Mouse (Mus musculus): ENCODE data around the gene H2afy. TPM values are rescaled to one million over a fixed set of nuclear protein-coding genes. Genes with fewer than 3 reads are reported as not detected.

H2afy gene
- total RNA-seq, 2 experiments from 2014 or later: 50.9 to 53.9 TPM

DNA sequence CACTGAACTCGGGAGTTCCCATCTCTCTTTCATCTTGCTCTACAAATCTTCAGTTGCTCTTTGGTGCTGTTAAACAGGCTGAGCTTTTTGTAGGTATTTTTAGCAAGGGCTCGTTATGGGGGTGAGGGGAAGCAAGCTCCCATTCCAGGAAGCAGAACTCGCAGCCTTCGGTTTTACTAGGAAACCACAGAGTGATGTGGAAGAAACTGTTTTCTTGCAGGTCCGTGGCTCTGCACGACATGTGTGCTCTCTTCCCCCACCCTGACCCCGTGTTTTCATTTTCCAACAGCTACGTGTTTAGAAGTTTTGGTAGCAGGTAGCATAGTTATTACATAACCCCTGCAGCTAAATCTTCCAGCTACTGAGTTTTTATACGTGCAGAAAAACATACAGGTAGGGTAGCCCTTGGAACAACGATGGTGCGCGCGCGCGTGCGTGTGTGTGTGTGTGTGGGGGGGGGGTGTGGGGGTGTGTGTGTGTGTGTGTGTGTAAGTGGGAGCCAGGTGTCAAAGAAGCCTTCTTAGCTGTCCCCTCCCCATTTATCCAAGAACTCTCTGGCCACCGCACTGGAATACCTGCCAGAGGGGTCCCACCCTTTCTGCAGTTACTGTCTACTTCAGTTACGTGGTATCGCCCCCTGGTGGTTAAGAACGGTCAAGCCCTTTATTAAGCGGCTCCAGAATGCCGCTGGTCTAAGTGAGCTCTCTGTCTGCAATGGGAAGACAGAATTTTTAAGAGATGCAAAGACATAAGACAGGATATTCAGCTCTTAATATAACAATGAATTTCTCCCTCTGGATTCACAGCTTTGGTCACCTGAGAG, 15.5 kb upstream of the H2afy start:
- DNase-seq (ENCODE audit: low spot score): no peak
- intact Hi-C loops (cut with DNase I): loop anchor here (5.0 kb wide), 1 partner anchor 44 kb away; no protein-coding TSS in a partner anchor

DNA sequence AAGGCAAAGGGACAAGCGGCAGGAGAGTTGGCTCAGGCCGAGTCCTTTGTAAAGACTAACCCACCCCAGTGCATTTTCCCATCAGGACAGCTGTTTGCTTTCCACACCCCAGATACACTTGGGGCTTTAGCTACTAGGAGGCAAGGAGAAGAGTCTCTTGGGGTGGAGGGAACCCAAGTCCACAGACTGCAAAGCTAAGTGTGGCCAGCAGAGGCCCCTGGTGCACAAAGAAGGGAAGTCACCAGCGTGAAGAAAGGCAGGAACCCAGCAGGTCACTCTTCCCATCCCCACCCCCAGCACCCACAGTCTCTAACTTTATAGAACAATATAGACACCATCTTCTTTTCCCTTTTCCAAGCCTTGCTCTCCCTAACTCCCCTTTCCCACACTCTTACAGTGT, 9.4 kb upstream of the H2afy start:
- DNase-seq (ENCODE audit: low spot score): no peak

DNA sequence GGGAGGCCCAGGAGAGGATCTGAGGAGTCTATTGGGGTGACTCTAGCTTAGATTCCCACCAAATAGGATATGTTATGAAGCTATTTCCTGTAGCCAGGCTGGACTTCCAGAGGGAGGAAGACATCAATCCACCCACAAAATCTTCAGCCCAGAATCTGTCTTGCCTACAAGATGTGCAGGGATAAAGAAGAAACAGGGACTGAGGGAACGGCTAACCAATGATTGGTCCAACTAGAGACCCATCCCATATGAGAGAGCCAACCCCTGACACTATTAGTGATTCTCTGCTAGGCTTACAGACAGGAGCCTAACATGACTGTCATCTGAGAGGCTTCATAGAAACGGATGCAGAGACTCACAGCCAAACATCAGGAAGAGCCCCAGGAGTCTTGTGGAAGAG, 7.9 kb upstream of the H2afy start:
- DNase-seq (ENCODE audit: low spot score): no peak
- intact Hi-C loops (cut with DNase I): no loop called here

More for the DNA sequence above, 9.4 kb upstream of the H2afy start:
- intact Hi-C loops (cut with DNase I): loop anchor here (5.0 kb wide), 1 partner anchor 47 kb away; no protein-coding TSS in a partner anchor

DNA sequence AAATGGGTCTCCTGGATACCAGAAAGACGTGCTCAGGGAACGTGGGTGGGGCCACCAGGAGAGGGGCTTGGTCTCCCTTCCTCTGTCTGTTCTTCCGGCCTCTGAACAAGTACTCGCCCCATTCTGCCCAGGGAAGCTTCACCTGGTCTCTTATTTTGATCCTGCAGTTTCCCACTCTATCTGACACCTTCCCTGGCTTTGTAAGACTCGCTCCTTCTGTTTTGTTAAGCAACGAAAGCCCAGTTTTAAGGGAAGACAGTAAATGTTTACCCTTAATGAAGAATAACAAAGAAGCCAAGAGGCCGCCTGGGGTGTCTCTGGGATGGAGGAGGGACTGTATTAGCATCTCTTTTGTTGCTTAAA, 7.0 kb upstream of the H2afy start:
- intact Hi-C loops (cut with DNase I): no loop called here
- no peak for DNase-seq (ENCODE audit: low spot score)

DNA sequence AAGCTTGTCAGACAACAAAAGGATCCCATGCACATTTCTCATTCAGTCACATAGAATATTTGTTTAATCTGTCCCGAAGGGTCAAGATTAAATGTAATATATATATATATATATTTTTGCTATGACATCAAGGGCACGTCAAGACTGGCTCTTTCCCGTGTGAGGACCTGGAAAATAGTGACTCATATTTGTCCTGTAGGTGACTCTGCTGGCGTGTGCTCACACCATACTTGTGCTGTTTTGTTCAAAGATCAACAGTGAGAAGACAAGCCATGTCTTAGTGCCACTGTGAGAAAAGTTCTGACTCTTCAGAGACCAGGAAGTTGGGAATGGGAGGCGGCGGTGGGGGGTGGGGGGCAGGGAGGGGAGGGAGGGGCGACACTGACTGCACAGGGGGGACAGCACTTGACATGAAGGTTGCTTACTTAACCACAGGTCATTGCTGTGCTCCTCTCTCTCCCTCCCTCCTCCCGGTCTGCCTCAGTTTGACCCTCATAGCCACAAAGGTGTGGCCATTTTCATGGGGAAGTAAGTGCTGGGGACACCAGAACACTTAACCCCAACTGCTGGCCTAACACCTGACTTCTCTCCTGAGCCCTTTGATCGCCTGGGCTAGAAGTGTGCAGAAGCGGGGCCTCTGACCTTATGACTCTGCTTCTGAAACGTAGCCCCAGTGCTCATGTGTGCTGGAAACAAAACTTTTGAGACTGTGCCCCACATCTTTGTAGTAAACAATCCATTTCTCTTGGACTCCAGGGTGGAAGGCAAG, 6.4 kb upstream of the H2afy start:
- no peak for DNase-seq (ENCODE audit: low spot score)
- intact Hi-C loops (cut with DNase I): no loop called here

DNA sequence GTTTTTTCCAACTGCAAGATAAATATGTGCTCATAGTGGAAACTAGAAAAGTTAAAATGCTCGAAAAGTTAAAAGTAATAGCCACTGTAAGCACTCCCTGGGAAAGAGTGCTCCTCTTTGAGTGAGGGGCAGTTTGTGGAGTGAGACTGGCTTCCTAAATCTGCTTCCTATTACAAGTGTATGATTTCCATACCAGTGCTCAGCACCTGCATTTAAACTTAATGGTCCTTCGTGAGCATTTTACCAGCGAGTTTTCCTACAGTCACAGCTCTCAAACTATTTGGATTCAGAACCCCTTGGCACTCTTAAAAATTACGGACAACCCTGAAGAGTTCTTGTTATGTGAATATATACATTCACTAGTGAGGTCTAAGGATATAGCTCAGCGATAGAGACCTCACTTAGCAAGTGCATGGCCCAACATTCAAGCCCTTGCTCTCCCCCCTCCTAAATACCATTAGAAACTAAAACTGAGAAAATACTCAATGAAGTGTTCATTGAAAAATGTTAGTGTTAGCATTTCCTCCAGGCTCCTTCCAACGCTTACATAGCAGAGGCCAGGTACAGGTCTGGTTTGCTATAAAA, 3.1 kb upstream of the H2afy start:
- DNase-seq (ENCODE audit: low spot score): no peak
- intact Hi-C loops (cut with DNase I): no loop called here

DNA sequence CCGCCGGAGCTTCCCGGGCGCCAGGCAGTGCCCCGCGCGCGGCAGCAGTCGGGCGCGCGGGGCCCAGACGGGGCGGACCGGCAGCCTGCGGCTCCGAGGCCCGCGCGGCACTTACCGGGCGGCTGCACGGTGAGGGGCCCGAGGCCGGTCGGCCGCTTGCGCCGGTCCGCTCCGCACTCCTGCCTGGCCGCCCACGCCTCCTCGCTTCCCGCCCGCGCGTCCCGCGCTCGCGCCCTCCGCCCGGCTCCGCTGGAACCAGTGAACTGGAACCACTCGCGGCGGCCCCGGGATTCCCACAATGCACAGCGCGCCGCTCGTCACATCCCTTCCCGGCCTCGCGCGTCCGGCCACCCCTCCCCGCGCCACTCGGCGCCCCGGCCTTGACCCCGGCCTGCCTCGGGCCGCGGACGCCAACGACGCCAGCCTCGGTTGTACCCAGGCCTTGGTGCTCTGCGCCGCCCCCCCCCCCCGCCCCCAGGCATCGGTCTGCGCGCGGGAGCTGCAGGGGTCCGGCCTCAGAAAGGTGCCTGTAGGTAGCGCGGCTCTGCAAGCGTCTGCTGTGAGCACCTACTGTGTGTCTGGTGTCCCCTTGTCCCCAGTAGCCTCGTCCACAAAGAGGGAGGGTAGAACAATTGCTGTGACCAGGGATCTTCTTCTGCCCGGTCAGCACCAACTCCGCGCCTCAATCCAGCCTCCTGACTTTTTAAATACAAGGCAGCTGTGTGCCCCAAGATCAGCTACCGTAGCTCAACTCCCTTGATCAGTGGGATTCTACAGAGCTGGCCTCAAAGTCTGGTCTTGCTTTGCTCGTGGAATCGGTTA, 719 bp downstream of the H2afy start:
- DNase-seq (ENCODE audit: low spot score): peak; percentile 82
- intact Hi-C loops (cut with DNase I): loop anchor here (2.0 kb wide), 1 partner anchor 17 kb away; no protein-coding TSS in a partner anchor

DNA sequence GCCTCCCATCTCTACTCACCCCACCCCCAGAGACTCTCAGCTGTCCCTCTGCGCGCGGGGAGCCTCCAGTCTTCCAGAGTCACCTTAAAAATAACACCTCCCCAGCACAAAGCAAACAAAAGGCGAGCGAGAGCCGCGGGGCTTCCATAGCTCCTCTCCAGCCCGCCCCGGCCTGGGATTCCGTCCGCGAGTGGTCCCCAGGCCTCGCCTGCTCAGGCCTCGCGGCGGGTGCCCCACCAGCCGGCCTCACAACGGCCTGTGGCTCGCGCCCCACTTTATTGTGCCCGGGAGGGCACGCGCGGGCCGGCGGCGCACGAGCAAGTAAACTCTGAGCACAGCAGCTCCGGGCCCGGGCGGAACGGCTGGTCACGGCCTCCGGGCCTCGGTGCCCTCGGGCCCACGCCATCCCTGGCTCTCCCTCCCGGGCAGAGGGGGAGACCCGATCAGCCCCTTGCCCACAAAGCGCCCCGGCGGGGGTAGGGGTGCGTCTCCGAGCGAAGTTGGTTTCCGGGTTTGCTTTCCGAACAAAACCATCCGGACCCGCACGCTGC, 1.5 kb downstream of the H2afy start:
- no peak for DNase-seq (ENCODE audit: low spot score)
- intact Hi-C loops (cut with DNase I): loop anchor here (2.0 kb wide), 1 partner anchor 16 kb away; no protein-coding TSS in a partner anchor

DNA sequence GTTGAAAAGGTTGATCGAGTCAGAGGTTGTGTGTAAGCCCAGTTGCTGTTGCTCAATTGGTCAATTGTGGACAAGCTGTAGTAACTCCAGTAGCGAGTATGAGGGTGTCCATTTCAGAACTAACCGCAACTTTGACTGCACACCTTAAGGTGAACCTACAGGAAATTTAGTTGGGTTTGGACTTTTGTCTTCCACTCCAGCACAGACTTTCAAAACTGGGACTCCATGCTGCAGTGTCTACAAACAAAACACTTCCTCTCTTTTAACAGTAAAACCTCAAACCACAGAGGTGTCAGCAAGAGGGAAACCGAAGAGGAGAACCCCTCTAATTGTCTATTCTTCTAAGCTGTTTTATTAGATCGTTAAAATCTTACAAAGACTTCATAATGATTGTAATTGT, 2.1 kb downstream of the H2afy start:
- no peak for DNase-seq (ENCODE audit: low spot score)
- intact Hi-C loops (cut with DNase I): loop anchor here (2.0 kb wide), 1 partner anchor 15 kb away; no protein-coding TSS in a partner anchor

DNA sequence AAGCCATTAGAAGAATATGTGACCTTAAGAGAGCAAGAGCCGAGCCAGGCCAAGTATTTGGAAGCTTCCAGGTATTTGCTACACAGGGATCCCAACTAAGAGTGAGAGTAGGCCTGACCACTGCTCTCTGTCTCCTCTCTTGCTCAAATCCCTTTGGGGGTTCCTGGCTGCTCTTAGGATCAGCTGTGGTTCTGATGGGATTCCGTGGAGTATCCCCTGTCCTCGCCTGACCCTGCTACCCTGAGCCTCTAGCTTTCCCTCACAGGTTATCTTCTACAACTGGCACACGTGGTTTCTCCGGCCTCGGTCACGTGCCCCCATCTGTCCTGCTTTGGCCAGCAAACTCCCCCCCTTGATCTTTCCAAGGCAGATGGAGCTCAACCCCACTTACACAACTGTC, 3.2 kb downstream of the H2afy start:
- intact Hi-C loops (cut with DNase I): no loop called here
- no peak for DNase-seq (ENCODE audit: low spot score)

DNA sequence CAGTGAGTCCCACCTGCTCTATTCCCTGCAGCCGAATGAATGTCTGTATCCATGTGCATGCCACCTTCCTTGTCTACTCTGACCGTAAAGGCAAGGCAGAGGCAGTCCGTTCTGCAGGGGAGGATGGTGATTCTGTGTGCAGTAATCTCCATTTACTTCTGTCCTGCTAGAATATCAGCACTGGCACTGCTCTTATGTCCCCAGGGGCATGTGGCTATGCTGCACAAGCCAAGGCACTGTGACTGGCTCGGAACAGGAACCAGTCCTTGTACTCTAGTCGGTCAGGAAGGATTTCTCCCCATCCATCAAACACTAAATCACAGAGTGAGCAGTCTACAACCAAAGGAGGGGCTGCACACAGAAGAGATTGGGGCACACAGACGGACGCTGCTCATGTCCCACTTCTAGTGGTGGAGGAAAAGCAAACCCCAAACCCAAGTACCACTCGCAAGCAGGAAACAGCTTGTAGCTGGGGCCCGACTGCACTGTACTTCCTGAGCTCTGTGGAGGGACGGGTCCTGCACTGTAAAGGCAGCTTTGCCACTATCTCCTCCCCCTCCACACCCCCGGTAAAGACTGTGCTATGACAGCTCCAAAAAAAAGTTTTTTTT, 3.7 kb downstream of the H2afy start:
- no peak for DNase-seq (ENCODE audit: low spot score)
- intact Hi-C loops (cut with DNase I): no loop called here

DNA sequence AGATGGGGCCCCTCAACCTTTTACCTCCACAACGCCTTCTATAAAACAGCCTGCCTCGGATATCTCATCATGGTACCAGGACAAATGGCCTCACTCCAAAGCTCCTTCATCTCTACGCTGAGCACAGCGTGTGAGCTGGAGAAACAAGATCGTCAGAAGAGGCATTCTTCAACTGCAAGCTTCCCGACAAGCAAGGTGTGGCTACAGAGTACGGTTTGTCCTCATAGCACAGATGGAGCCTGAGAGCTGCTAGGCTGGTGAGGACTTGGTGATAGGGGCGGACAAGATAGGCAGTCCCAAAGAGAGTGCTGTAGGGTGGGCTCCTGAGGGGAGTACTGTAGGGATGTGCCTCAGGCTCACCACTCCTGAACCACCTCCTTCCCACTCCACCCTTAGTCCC, 5.6 kb downstream of the H2afy start:
- no peak for DNase-seq (ENCODE audit: low spot score)
- intact Hi-C loops (cut with DNase I): no loop called here

DNA sequence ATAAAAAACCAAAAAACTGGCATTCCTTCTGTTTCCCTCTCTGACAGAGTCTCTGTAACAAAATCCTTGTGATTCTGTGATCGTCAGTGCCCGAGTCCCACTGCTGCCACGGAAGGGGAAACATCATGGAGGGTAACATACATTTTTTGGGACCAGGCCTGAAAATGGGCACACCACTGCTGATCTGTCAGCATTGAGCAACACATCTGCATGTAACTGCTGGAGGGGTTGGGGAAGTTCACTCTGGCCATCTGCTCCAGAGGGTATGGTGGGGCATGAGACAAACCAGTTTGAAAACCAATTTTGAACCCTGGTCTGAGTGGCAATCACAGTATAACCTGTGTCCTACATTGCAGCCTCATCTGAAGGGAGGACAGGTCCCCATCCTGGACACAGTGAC, 6.6 kb downstream of the H2afy start:
- intact Hi-C loops (cut with DNase I): no loop called here
- no peak for DNase-seq (ENCODE audit: low spot score)

DNA sequence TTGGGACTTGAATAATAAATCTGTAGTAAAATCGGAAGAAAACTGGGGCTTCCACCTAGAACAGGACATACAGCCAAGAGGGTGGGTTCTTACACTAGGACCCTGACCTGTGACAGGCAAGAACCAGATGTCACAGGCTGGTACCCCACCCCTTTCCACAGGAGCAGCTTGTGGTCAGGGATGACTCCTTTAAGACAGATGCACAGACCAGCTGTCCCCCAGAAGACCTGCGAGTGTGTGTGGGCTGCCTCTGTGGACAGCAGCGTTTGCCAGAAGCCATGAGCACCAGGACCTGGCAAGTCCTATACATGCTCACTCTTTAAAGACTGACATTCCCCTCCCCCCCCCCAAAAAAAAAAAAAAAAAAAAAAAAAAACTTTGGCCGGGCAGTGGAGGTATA, 7.1 kb downstream of the H2afy start:
- intact Hi-C loops (cut with DNase I): no loop called here
- no peak for DNase-seq (ENCODE audit: low spot score)

DNA sequence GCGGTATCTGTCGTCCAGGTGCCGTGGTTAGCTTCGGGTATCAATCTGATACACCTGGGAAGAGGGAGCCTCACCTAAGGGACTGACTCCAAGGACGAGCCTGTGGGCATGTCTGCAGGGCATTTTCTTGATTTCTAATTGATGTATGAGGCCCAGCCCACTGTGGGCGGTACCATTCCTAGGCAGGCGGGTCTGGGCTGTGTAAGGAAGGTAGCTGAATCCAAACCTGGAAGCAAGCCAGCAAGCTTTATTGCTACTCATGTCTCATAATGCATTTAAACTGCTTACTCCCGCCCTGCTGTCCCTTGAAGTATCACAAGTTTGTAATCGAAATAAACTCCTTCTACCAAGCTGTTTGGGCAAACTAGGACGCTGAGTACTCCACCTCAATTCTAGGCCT, 10.5 kb downstream of the H2afy start:
- intact Hi-C loops (cut with DNase I): no loop called here

DNA sequence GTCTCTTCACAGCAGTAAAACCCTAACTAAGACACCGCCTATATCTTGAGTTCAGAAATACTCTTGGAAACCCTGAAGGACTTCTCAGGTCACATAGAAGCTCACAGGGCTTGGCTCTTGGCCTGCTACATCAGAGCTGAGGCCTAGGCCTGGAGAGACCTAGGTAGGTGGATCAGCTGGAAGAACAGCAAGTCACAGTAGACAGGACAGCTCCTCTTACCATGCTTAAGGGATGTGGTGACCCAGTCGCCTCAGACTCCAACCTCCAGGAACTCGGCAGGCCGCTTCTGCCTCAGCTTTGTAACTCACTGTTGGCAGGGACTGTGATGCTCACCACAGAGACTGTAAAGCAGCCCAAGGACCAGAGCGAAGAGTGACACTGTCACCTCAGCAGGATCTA, 13.1 kb downstream of the H2afy start:
- intact Hi-C loops (cut with DNase I): no loop called here
- DNase-seq (ENCODE audit: low spot score): no peak

More for the DNA sequence above, 10.5 kb downstream of the H2afy start:
- no peak for DNase-seq (ENCODE audit: low spot score)

DNA sequence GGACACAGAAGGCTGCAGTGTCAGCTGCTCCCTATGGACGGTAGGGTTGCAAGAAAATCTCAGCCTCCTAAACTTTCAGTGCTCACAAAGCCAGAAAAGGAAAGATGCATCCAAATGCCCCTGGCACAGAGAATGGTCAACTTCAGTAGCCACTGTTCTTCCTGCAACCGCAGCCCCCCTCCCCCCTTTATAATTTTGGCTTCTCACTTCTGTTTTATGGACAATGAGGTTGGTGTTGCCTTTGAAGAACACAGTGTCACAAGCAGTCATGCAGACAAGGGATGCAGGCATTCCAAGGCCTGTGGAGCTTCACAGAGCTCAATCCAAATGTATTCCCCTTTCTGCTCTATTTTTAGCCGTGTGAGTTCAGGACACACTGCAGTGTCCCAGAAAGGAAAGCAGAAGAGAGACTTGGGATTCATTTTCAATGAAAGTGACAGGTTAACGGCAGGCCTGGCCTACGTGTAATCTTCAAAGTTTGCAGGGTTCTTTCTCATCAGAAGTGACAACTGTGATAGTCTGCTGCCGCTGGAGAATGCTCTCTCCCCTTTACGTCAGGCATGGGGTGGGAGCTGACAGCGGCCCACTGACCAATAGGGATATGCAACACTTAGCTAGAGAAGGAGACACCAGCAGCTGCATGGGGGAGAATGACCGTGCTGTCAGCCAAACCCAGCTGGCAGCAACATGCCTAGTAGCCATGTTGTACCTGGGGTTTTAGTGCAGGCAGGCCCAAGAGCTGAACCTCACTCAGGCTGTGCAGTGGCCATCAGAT, 18.0 kb downstream of the H2afy start:
- intact Hi-C loops (cut with DNase I): loop anchor here (2.0 kb wide), 1 partner anchor 17 kb away; no protein-coding TSS in a partner anchor
- no peak for DNase-seq (ENCODE audit: low spot score)

DNA sequence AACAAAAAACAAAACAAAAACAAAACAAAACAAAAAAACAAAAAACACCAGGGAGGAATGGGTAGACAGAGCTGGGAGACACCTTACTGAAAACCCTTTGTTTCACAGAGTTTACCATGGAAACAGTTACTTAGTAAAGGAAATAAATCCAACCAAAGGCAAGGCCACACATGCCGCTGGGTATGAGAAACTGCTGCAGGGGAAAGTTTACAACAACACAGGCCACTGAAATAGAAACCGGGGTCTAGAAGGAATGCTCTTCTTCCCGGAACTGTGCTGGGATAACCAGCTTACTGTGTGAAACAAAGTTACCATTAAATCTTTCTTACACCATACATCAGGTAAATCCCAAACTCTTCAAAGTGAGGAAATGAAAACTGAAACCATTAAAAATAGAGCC, 20.3 kb downstream of the H2afy start:
- no peak for DNase-seq (ENCODE audit: low spot score)
- intact Hi-C loops (cut with DNase I): no loop called here
